28 mouse cellular contexts compared by ENCODE assay signal in the genomic region with DNA sequence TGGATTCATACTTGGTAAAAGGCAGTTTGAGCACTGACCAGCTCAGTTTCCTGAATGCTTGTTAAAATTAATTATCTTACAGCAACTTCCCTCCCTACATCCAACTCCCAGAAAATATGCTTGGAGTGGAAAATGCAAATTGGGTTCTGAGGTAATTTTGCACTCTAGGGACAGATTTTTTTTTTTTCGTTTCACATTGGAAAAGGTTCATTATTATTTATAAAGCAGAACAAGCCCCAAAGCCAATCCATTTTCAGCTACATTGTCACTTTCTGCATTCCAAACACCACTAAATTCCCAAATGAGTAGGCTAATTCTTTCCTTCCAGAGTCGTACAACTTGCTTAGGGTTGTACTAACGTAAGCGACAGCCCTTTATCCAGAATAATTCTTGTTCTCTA. TPM values are rescaled to one million over a fixed set of nuclear protein-coding genes. Genes with fewer than 3 reads are reported as not detected.
DNase-seq lines count a peak whose midpoint lies in the region; ATAC-seq and TF ChIP-seq lines count a peak whose summit lies in the region.
"Had no signal": no experiment of that assay in that cellular context is flagged by ENCODE, and none has a peak within 500 bp of the region (broad histone marks: within the 10 kb centered on the region; RNA-seq: fewer than 3 reads in every experiment).

No protein-coding gene starts in this region.

- no peak for TF ChIP-seq RAD21 in CH12.LX (IDR thresholded peaks at IDR 0.05; ENCODE audit: low read depth, low read length)

- H3K9ac ChIP-seq in forebrain, embryonic 14.5 days (ENCODE audit: low read length) = no peak overlapping the region
- no peak overlapping the region for H3K9ac ChIP-seq in forebrain, postnatal 0 days
- no peak overlapping the region for H3K9ac ChIP-seq in hindbrain, postnatal 0 days (replicated peaks; ENCODE audit: low read length)
- no peak overlapping the region for H3K9ac ChIP-seq in CH12.LX (ENCODE audit: insufficient read depth, low read depth)
- no peak overlapping the region for H3K9ac ChIP-seq in midbrain, embryonic 16.5 days (ENCODE audit: low read depth, low read length)
- H3K9ac ChIP-seq: embryonic facial prominence, embryonic 12.5 days; embryonic facial prominence, embryonic 15.5 days; forebrain, embryonic 15.5 days; heart, embryonic 13.5 days; hindbrain, embryonic 15.5 days had no signal

- no peaks in the 10 kb centered on the region for H3K79me2 ChIP-seq in CH12.LX (replicated peaks; ENCODE audit: control insufficient read depth, extremely low read depth, insufficient read depth, poor library complexity, severe bottlenecking)

- no peak overlapping the region for H3K4me3 ChIP-seq in forebrain, embryonic 14.5 days (ENCODE audit: low read depth, low read length)
- no peak overlapping the region for H3K4me3 ChIP-seq in forebrain, postnatal 0 days (ENCODE audit: low read depth, low read length)
- H3K4me3 ChIP-seq in hindbrain, postnatal 0 days (ENCODE audit: low read length) = no peak overlapping the region
- no peak overlapping the region for H3K4me3 ChIP-seq in hindbrain, embryonic 10.5 days
- no peak overlapping the region for H3K4me3 ChIP-seq in CH12.LX (replicated peaks in 1 of 3; ENCODE audit: low read depth in 2 of 3, low read length in 2 of 3, poor library complexity in 1 of 3)
- no peak overlapping the region for H3K4me3 ChIP-seq in midbrain, embryonic 16.5 days (ENCODE audit: low read depth, low read length)
- H3K4me3 ChIP-seq: embryonic facial prominence, embryonic 12.5 days; embryonic facial prominence, embryonic 15.5 days; forebrain, embryonic 15.5 days; heart, adult 2 months; heart, embryonic 10.5 days; heart, embryonic 13.5 days; hindbrain, embryonic 15.5 days had no signal

- H3K4me1 ChIP-seq in forebrain, embryonic 14.5 days (ENCODE audit: control insufficient read depth, insufficient read depth, low read length) = no peaks in the 10 kb centered on the region
- no peaks in the 10 kb centered on the region for H3K4me1 ChIP-seq in forebrain, postnatal 0 days (ENCODE audit: insufficient read depth)
- H3K4me1 ChIP-seq in hindbrain, postnatal 0 days (ENCODE audit: insufficient read depth, low read length) = no peaks in the 10 kb centered on the region
- H3K4me1 ChIP-seq in hindbrain, embryonic 10.5 days (replicated peaks) = no peaks in the 10 kb centered on the region
- peaks cover 8 to 26% of the 10 kb centered on the region in 2 experiments; a peak in 3 of 4 replicates for H3K4me1 ChIP-seq in CH12.LX (ENCODE audit: control insufficient read depth in 1 of 2, insufficient read depth in 2 of 2)
- no peaks in the 10 kb centered on the region for H3K4me1 ChIP-seq in midbrain, embryonic 16.5 days (ENCODE audit: control insufficient read depth, insufficient read depth, low read length)
- H3K4me1 ChIP-seq: embryonic facial prominence, embryonic 12.5 days; embryonic facial prominence, embryonic 15.5 days; forebrain, embryonic 15.5 days; heart, embryonic 10.5 days; heart, embryonic 13.5 days; hindbrain, embryonic 15.5 days had no signal

- H3K27ac ChIP-seq in forebrain, embryonic 14.5 days (ENCODE audit: low read depth, low read length) = no peak overlapping the region
- no peak overlapping the region for H3K27ac ChIP-seq in forebrain, postnatal 0 days (ENCODE audit: low read depth, low read length)
- no peak overlapping the region for H3K27ac ChIP-seq in hindbrain, postnatal 0 days
- no peak overlapping the region for H3K27ac ChIP-seq in hindbrain, embryonic 10.5 days
- H3K27ac ChIP-seq in CH12.LX (ENCODE audit: insufficient read depth, low read depth) = no peak overlapping the region
- no peak overlapping the region for H3K27ac ChIP-seq in midbrain, embryonic 16.5 days (ENCODE audit: low read length)
- H3K27ac ChIP-seq: embryonic facial prominence, embryonic 12.5 days; embryonic facial prominence, embryonic 15.5 days; forebrain, embryonic 15.5 days; heart, adult 2 months; heart, embryonic 10.5 days; heart, embryonic 13.5 days; hindbrain, embryonic 15.5 days had no signal

- peak; percentile 8 for DNase-seq in forebrain, embryonic 14.5 days (ENCODE audit: low spot score)
- no peak for DNase-seq in forebrain, postnatal 0 days
- peak; percentile 10 for DNase-seq in hindbrain, postnatal 0 days (ENCODE audit: low spot score)
- DNase-seq in hindbrain, embryonic 10.5 days (ENCODE audit: low spot score) = no peak
- no peak for DNase-seq in CH12.LX (ENCODE audit: extremely low read depth)
- DNase-seq in right cerebral cortex, postnatal 14 days = no peak
- no peak for DNase-seq in thymus, postnatal 4 days
- DNase-seq: adrenal gland, postnatal 10 days; adrenal gland, postnatal 36 days; cerebellum, adult 11 months; cerebellum, adult 2 months; cerebellum, adult 9-11 months; cerebellum, postnatal 25 days; gastrocnemius, postnatal 10 days; gastrocnemius, postnatal 36 days; heart, adult 2 months; heart, postnatal 14 days; heart, postnatal 4 days had no signal

- H3K9me3 ChIP-seq in forebrain, embryonic 14.5 days (replicated peaks; ENCODE audit: control insufficient read depth, low read length) = no peaks in the 10 kb centered on the region
- no peaks in the 10 kb centered on the region for H3K9me3 ChIP-seq in forebrain, postnatal 0 days (ENCODE audit: low read length)
- H3K9me3 ChIP-seq in hindbrain, postnatal 0 days (ENCODE audit: low read length) = no peaks in the 10 kb centered on the region
- H3K9me3 ChIP-seq in hindbrain, embryonic 10.5 days = no peaks in the 10 kb centered on the region
- H3K9me3 ChIP-seq in CH12.LX (replicated peaks; ENCODE audit: low read length) = no peaks in the 10 kb centered on the region
- H3K9me3 ChIP-seq in midbrain, embryonic 16.5 days (replicated peaks; ENCODE audit: control insufficient read depth, low read length, poor library complexity, severe bottlenecking) = no peaks in the 10 kb centered on the region
- H3K9me3 ChIP-seq: embryonic facial prominence, embryonic 12.5 days; embryonic facial prominence, embryonic 15.5 days; forebrain, embryonic 15.5 days; G1E; heart, embryonic 10.5 days; heart, embryonic 13.5 days; hindbrain, embryonic 15.5 days had no signal

- TF ChIP-seq POLR2A in CH12.LX (IDR thresholded peaks at IDR 0.05; ENCODE audit: low read depth, low read length) = no peak

- WGBS in forebrain, embryonic 14.5 days = 79% methylated on average over 4 of the region's 4 CpGs
- 67% methylated on average over 4 of the region's 4 CpGs for WGBS in forebrain, postnatal 0 days
- 57% methylated on average over 4 of the region's 4 CpGs for WGBS in hindbrain, postnatal 0 days
- WGBS in hindbrain, embryonic 10.5 days = 85% methylated on average over 4 of the region's 4 CpGs
- 52% methylated on average over 4 of the region's 4 CpGs for WGBS in midbrain, embryonic 16.5 days

- no peaks in the 10 kb centered on the region for H3K36me3 ChIP-seq in forebrain, embryonic 14.5 days (ENCODE audit: control insufficient read depth, insufficient read depth, low read length)
- no peaks in the 10 kb centered on the region for H3K36me3 ChIP-seq in forebrain, postnatal 0 days (ENCODE audit: insufficient read depth)
- no peaks in the 10 kb centered on the region for H3K36me3 ChIP-seq in hindbrain, postnatal 0 days (ENCODE audit: insufficient read depth, low read length)
- no peaks in the 10 kb centered on the region for H3K36me3 ChIP-seq in hindbrain, embryonic 10.5 days
- H3K36me3 ChIP-seq in CH12.LX (replicated peaks in 1 of 2; ENCODE audit: control insufficient read depth in 1 of 2, insufficient read depth in 1 of 2, low read length in 1 of 2) = no peaks in the 10 kb centered on the region
- H3K36me3 ChIP-seq in midbrain, embryonic 16.5 days (ENCODE audit: control insufficient read depth, insufficient read depth, low read length) = no peaks in the 10 kb centered on the region
- H3K36me3 ChIP-seq: embryonic facial prominence, embryonic 12.5 days; embryonic facial prominence, embryonic 15.5 days; forebrain, embryonic 15.5 days; G1E; heart, embryonic 10.5 days; heart, embryonic 13.5 days; hindbrain, embryonic 15.5 days had no signal

- in situ Hi-C loops in CH12.LX (cut with MboI; ENCODE audit: low pct_ligation_motif_present, low pct_unique_long_range_greater_than_20kb, low sequenced_read_pairs) = no loop called here

- H3K27me3 ChIP-seq in forebrain, embryonic 14.5 days (replicated peaks; ENCODE audit: control insufficient read depth, insufficient read depth, low read length) = no peaks in the 10 kb centered on the region
- no peaks in the 10 kb centered on the region for H3K27me3 ChIP-seq in forebrain, postnatal 0 days (ENCODE audit: insufficient read depth, low read length)
- H3K27me3 ChIP-seq in hindbrain, postnatal 0 days (ENCODE audit: insufficient read depth, low read length) = no peaks in the 10 kb centered on the region
- no peaks in the 10 kb centered on the region for H3K27me3 ChIP-seq in hindbrain, embryonic 10.5 days (ENCODE audit: insufficient read depth, poor library complexity, severe bottlenecking)
- H3K27me3 ChIP-seq in CH12.LX (replicated peaks) = no peaks in the 10 kb centered on the region
- no peaks in the 10 kb centered on the region for H3K27me3 ChIP-seq in midbrain, embryonic 16.5 days (ENCODE audit: control insufficient read depth, insufficient read depth, low read depth, low read length)
- H3K27me3 ChIP-seq: embryonic facial prominence, embryonic 12.5 days; embryonic facial prominence, embryonic 15.5 days; forebrain, embryonic 15.5 days; heart, embryonic 13.5 days; hindbrain, embryonic 15.5 days; Patski had no signal

- no peak for TF ChIP-seq EP300 in CH12.LX (IDR thresholded peaks at IDR 0.05; ENCODE audit: low read length)

- no peak overlapping the region for H3K4me2 ChIP-seq in forebrain, embryonic 14.5 days (ENCODE audit: low read length)
- no peak overlapping the region for H3K4me2 ChIP-seq in forebrain, postnatal 0 days (ENCODE audit: low read depth)
- no peak overlapping the region for H3K4me2 ChIP-seq in hindbrain, postnatal 0 days (ENCODE audit: low read depth, low read length)
- H3K4me2 ChIP-seq in CH12.LX (ENCODE audit: insufficient read depth, low read depth, poor library complexity, severe bottlenecking) = no peak overlapping the region
- no peak overlapping the region for H3K4me2 ChIP-seq in midbrain, embryonic 16.5 days (ENCODE audit: low read length)
- H3K4me2 ChIP-seq: embryonic facial prominence, embryonic 12.5 days; embryonic facial prominence, embryonic 15.5 days; forebrain, embryonic 15.5 days; heart, embryonic 13.5 days; hindbrain, embryonic 15.5 days had no signal

- dilution Hi-C loops in CH12.LX (cut with MboI; ENCODE audit: extremely low pct_ligation_motif_present, extremely low pct_unique_long_range_greater_than_20kb, low sequenced_read_pairs) = no loop called here

- no peak for TF ChIP-seq CTCF in forebrain, postnatal 0 days (IDR thresholded peaks at IDR 0.05; ENCODE audit: low read depth)
- TF ChIP-seq CTCF in hindbrain, postnatal 0 days (IDR thresholded peaks at IDR 0.05; ENCODE audit: low read depth) = no peak
- no peak for TF ChIP-seq CTCF in CH12.LX (conservative IDR thresholded peaks at IDR 0.05 in 1 of 2, IDR thresholded peaks at IDR 0.05 in 1 of 2; ENCODE audit: low read depth in 2 of 2, low read length in 2 of 2)

- no peak for ATAC-seq in forebrain, embryonic 14.5 days
- no peak for ATAC-seq in forebrain, postnatal 0 days
- no peak for ATAC-seq in hindbrain, postnatal 0 days
- ATAC-seq in midbrain, embryonic 16.5 days = peak; percentile 17; the same call in 1 of the 2 replicates
- ATAC-seq: forebrain, embryonic 15.5 days; inflammation-experienced regulatory T-cells, adult 6 months; Patski had no signal

RNA-seq across cellular contexts. Expression of a gene that starts 12.7 kb away (rescaled TPM):
- polyA plus RNA-seq in forebrain, embryonic 14.5 days (2014; fragmentation: Nextera tagmentation; extraction: Ambion mirVana) = 51.4 and 57.8 TPM in 2 replicates
- total RNA-seq in forebrain, postnatal 0 days (2014; rRNA removed) = 56.5 and 61.5 TPM in 2 replicates
- polyA plus RNA-seq in forebrain, postnatal 0 days (2015; fragmentation: Nextera tagmentation; extraction: Ambion mirVana) = 44.6 and 47.7 TPM in 2 replicates
- total RNA-seq in hindbrain, postnatal 0 days (2014; rRNA removed) = 42.3 and 49.7 TPM in 2 replicates
- polyA plus RNA-seq in hindbrain, postnatal 0 days (2015; fragmentation: Nextera tagmentation; extraction: Ambion mirVana) = 36.0 and 40.4 TPM in 2 replicates
- polyA plus RNA-seq in hindbrain, embryonic 10.5 days (2016; fragmentation: Nextera tagmentation; extraction: Ambion mirVana) = 17.2 and 19.5 TPM in 2 replicates
- total RNA-seq in CH12.LX (2012; rRNA removed) (24.2 and 49.7 TPM in 2 replicates), CH12.LX (2014; rRNA removed) (46.5 and 58.2 TPM in 2 replicates)
- 13.8 and 15.4 TPM in 2 replicates for polyA plus RNA-seq in CH12.LX (2012; ENCODE audit: insufficient read length, low read depth)
- polyA plus RNA-seq in midbrain, embryonic 16.5 days (2015; fragmentation: Nextera tagmentation; extraction: Ambion mirVana) = 48.0 and 55.5 TPM in 2 replicates

Comparison
In these comparisons a context has a peak if more than half of its experiments do, and no peak if none do; other contexts are left out.
1. DNase-seq: peak in forebrain, embryonic 14.5 days (single experiment) and hindbrain, postnatal 0 days (single experiment); none in forebrain, postnatal 0 days (single experiment), hindbrain, embryonic 10.5 days (single experiment), CH12.LX (single experiment), right cerebral cortex, postnatal 14 days (single experiment) and thymus, postnatal 4 days (single experiment).